Mouse (Mus musculus): Measurements from ENCODE around the gene Litaf.

Litaf gene

DNA sequence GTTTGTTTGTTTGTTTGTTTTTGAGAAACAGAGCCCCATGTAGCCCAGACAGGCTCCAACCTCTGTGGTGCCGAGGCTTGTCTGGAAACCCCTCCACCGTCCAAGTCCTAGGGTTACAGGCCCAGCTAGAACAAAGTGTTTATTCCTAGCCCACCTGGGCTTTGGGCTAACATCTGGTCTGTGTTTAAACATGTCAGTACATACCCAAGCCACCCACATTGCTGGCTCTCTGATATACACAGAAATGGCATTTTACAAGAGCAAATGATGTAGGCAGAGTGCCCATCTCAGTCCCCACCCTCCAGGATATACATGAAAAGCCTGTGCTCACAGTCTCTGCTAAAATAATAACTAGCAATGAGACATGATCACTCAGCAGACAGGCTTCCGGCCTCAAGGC lies 149.7 kb downstream of the Litaf start:
- no peak for DNase-seq (ENCODE audit: extremely low spot score, low spot score)

- DNase-seq (ENCODE audit: extremely low spot score, low spot score) = no peak
These were observed 150.9 kb downstream of the Litaf start for GRCm38 (mm10) chr16:10915066-10915465.

DNA sequence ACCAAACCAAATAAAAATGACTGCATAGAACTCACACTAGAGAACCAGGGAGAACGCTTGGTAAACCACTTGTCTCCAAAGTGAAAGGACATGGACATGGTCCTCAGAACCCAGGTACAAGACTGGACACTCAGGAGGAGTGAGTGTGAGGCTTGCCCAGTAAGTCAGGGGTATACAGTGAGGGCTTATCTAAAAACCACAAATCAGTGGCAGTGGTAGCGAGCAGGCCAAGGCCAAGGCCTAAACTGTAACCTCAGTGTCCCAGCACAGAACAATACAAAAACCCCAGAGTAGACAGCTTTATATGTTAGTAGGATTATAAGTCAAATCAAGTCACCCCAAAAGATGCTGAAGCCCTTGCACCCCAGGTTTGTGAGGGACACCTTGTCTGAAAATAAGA lies 154.9 kb downstream of the Litaf start:
- no peak for DNase-seq (ENCODE audit: extremely low spot score, low spot score)

DNA sequence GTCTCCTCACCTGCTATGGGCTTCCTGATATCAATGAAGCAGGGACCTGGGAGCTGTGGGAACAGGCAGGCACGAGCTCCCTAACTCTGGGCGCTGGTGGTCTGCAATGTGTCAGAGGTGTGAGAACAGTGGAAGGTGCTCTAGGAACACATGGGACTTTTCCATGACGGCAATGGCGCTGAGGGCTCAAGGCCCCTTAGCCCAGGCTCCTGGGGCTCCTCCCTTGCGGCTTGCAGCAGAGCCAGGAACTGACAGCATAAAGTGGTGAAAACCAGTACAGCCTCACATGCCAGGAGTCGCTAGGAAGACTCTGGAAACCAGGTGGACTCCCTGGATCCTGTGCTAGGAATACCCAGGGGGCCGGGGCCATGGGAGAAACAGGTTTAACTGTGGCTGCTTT lies 155.4 kb downstream of the Litaf start:
- DNase-seq (ENCODE audit: extremely low spot score, low spot score) = no peak

Data from neural tube, embryonic 10.5 days (tissue).